Comparison of ENCODE assay signal across 9 mouse cellular contexts in genomic region chr4:140868484-140869190, GRCm38 (mm10). TPM values are rescaled to one million over a fixed set of nuclear protein-coding genes. Genes with fewer than 3 reads are reported as not detected.
DNase-seq lines count a peak whose midpoint lies in the region; ATAC-seq and TF ChIP-seq lines count a peak whose summit lies in the region.
"Had no signal": no experiment of that assay in that cellular context is flagged by ENCODE, and none has a peak within 500 bp of the region (broad histone marks: within the 10 kb centered on the region; RNA-seq: fewer than 3 reads in every experiment).

No protein-coding gene starts in this region.

- no peaks in the 10 kb centered on the region; the same call in 1 of the 2 replicates for H3K9me3 ChIP-seq in kidney, embryonic 15.5 days (replicated peaks)
- H3K9me3 ChIP-seq in limb, embryonic 15.5 days = no peaks in the 10 kb centered on the region
- H3K9me3 ChIP-seq: hindbrain, embryonic 15.5 days had no signal

- no peak overlapping the region for H3K9ac ChIP-seq in kidney, embryonic 15.5 days
- no peak overlapping the region for H3K9ac ChIP-seq in limb, embryonic 15.5 days
- H3K9ac ChIP-seq: hindbrain, embryonic 15.5 days had no signal

- no peaks in the 10 kb centered on the region for H3K36me3 ChIP-seq in kidney, embryonic 15.5 days
- H3K36me3 ChIP-seq in limb, embryonic 15.5 days = no peaks in the 10 kb centered on the region
- H3K36me3 ChIP-seq: hindbrain, embryonic 15.5 days had no signal

- H3K4me1 ChIP-seq in kidney, embryonic 15.5 days = peaks cover 16% of the 10 kb centered on the region
- peaks cover 39% of the 10 kb centered on the region for H3K4me1 ChIP-seq in bone marrow macrophage, adult 2 months (ENCODE audit: control insufficient read depth, insufficient read depth, low read length)
- peaks cover 16% of the 10 kb centered on the region for H3K4me1 ChIP-seq in limb, embryonic 15.5 days

- no peak for TF ChIP-seq POLR2A in bone marrow macrophage, adult 2 months (IDR thresholded peaks at IDR 0.05; ENCODE audit: borderline replicate concordance, low read depth, low read length)

- H3K4me2 ChIP-seq in kidney, embryonic 15.5 days = peak overlapping the region; percentile 44
- H3K4me2 ChIP-seq in limb, embryonic 15.5 days = peak overlapping the region; percentile 15; the same call in 1 of the 2 replicates
- H3K4me2 ChIP-seq: hindbrain, embryonic 15.5 days had no signal

- ATAC-seq in kidney, embryonic 15.5 days (replicated peaks; ENCODE audit: low FRiP score) = no peak; the same call in 1 of the 2 replicates
- ATAC-seq in limb, embryonic 15.5 days (ENCODE audit: insufficient number of reproducible peaks, low FRiP score, low TSS enrichment, low read depth) = no peak
- ATAC-seq in erythroid progenitor cell, adult 5-6 weeks (replicated peaks; ENCODE audit: low FRiP score, poor library complexity, severe bottlenecking) = no peak

- H3K27ac ChIP-seq in kidney, embryonic 15.5 days = no peak overlapping the region
- peak overlapping the region; percentile 57 for H3K27ac ChIP-seq in bone marrow macrophage, adult 2 months (ENCODE audit: insufficient read depth, low read depth, low read length)
- H3K27ac ChIP-seq in limb, embryonic 15.5 days = no peak overlapping the region
- H3K27ac ChIP-seq: hindbrain, embryonic 15.5 days had no signal

- no peak for DNase-seq in kidney, postnatal 10 days
- peak; percentile 61 to 65 for DNase-seq in spleen, postnatal 36 days (ENCODE audit: low spot score in 2 of 2)
- DNase-seq in cerebellum, adult 18-20 months = no peak
- DNase-seq in cerebellum, adult 9-11 months = no peak

- peaks cover 13% of the 10 kb centered on the region for H3K27me3 ChIP-seq in kidney, embryonic 15.5 days
- H3K27me3 ChIP-seq in limb, embryonic 15.5 days = peaks cover 8% of the 10 kb centered on the region; the same call in 1 of the 2 replicates
- H3K27me3 ChIP-seq: hindbrain, embryonic 15.5 days had no signal

- 3% methylated on average over 14 of the region's 14 CpGs for WGBS in kidney, embryonic 15.5 days
- 3% methylated on average over 14 of the region's 14 CpGs for WGBS in limb, embryonic 15.5 days

- no peak overlapping the region for H3K4me3 ChIP-seq in kidney, embryonic 15.5 days (replicated peaks)
- no peak overlapping the region for H3K4me3 ChIP-seq in bone marrow macrophage, adult 2 months (ENCODE audit: insufficient read depth, low read length)
- H3K4me3 ChIP-seq in limb, embryonic 15.5 days = no peak overlapping the region
- H3K4me3 ChIP-seq: hindbrain, embryonic 15.5 days had no signal

- TF ChIP-seq CTCF in bone marrow macrophage, adult 2 months (IDR thresholded peaks at IDR 0.05; ENCODE audit: low read depth, low read length) = no peak

RNA-seq across cellular contexts. Expression of gene Padi1, which starts 23.1 kb away (rescaled TPM):
- 0.21 and 0.26 TPM in 2 replicates for polyA plus RNA-seq in kidney, embryonic 15.5 days (2015; fragmentation: Nextera tagmentation; extraction: Ambion mirVana)
- polyA plus RNA-seq in bone marrow macrophage, adult 2 months (2012; ENCODE audit: insufficient read depth, insufficient read length, missing spikeins) = not detected in 2 replicates
- polyA plus RNA-seq in limb, embryonic 15.5 days (2015; fragmentation: Nextera tagmentation; extraction: Ambion mirVana) = 0.14 and 0.20 TPM in 2 replicates
- total RNA-seq in erythroid progenitor cell, adult 5-6 weeks (2015; ENCODE audit: low replicate concordance) = not detected in 2 replicates
- total RNA-seq in erythroid progenitor cell, adult 5-6 weeks (2017; ENCODE audit: low replicate concordance) = not detected in 2 replicates

RNA-seq across cellular contexts. Expression of gene Padi2, which starts 37.5 kb away (rescaled TPM):
- polyA plus RNA-seq in kidney, embryonic 15.5 days (2015; fragmentation: Nextera tagmentation; extraction: Ambion mirVana) = 18.7 and 21.4 TPM in 2 replicates
- 11.0 and 12.2 TPM in 2 replicates for polyA plus RNA-seq in bone marrow macrophage, adult 2 months (2012; ENCODE audit: insufficient read depth, insufficient read length, missing spikeins)
- 4.3 and 10.5 TPM in 2 replicates for polyA plus RNA-seq in limb, embryonic 15.5 days (2015; fragmentation: Nextera tagmentation; extraction: Ambion mirVana)
- total RNA-seq in erythroid progenitor cell, adult 5-6 weeks (2015; ENCODE audit: low replicate concordance) = 1.1 and 3.4 TPM in 2 replicates
- 1.3 and 3.5 TPM in 2 replicates for total RNA-seq in erythroid progenitor cell, adult 5-6 weeks (2017; ENCODE audit: low replicate concordance)

RNA-seq across cellular contexts. Expression of gene Padi3, which starts 58.2 kb away (rescaled TPM):
- polyA plus RNA-seq in kidney, embryonic 15.5 days (2015; fragmentation: Nextera tagmentation; extraction: Ambion mirVana) = 0.05 and 0.08 TPM in 2 replicates
- 0.25 and 0.47 TPM in 2 replicates for polyA plus RNA-seq in bone marrow macrophage, adult 2 months (2012; ENCODE audit: insufficient read depth, insufficient read length, missing spikeins)
- polyA plus RNA-seq in limb, embryonic 15.5 days (2015; fragmentation: Nextera tagmentation; extraction: Ambion mirVana) = 0.45 and 0.59 TPM in 2 replicates
- total RNA-seq in erythroid progenitor cell, adult 5-6 weeks (2015; ENCODE audit: low replicate concordance) = not detected in 2 replicates
- not detected in 2 replicates for total RNA-seq in erythroid progenitor cell, adult 5-6 weeks (2017; ENCODE audit: low replicate concordance)
- polyA plus RNA-seq: hindbrain, embryonic 15.5 days had no signal

Comparison
In these comparisons a context has a peak if more than half of its experiments do, and no peak if none do; other contexts are left out.
1. DNase-seq: peak in spleen, postnatal 36 days (2 of 2); none in kidney, postnatal 10 days (single experiment), cerebellum, adult 18-20 months (0 of 2) and cerebellum, adult 9-11 months (single experiment).